Mouse (Mus musculus) heart, adult 8-10 months (tissue): ENCODE results near the gene Tmem183a. TPM values are rescaled to one million over a fixed set of nuclear protein-coding genes. Genes with fewer than 3 reads are reported as not detected.
A peak's percentile ranks its signal among the peaks of the same experiment; 100 is the strongest.

Experiments
- DNase-seq: peaks from one replicate; pipeline ENCODE4 v3.0.0; 2022; ENCODE audit warnings: low spot score
- total RNA-seq, 4 experiments: library from RNA; stranded (reverse); gene quantifications; 2 replicates each; pipeline ENCODE4 v1.2.4; 2022

Tmem183a gene
- total RNA-seq, 4 experiments from 2014 or later, result 11.4 to 20.0 (median 13.8) TPM

DNA sequence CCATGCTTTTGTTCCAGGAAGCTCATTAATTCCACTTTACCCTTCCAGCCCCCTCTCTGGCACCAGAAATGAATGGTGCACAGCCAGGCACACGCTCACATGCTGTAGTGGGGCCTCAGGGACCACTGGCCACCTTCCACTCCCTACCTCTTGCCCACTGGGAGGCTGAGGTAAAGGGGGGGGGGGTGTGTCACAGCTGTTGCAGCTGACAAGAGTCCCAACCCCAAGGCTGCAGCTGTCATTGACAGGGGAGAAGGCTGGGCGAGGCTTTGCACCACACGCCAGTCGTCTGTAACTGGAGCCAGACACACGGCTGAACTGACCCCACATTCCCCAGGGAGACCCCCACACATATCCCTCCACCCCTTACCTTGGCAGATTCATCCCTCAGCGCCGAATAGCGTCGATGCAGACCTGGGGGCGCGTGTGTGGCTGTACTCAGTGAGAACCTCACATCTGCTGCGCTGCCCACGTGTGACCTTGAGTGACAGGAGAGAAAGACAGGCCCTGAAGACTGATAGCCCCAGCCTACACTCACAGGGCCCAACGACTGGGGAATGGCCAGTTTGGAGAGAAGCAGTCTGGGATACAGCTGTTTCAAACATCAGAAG is 41.0 kb downstream of the Tmem183a start:
- no peak for DNase-seq

DNA sequence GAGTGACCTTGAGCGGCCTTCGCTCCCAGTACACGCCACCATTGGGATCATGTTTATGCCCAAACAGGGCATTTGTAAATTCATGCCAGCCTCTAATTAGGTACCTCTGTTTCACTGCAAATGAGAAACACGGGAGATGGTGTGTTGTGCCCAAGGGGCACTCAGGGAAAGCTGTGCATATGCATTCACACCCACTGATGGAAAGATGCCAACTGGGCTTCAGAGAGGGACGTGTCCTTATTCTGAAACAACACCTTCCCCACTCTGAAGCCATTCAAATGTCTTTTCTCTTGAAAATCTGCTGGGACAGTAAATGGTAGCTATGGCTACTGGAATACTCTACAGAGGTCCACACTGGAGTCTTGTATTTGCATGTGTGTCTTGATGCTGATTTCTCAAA is 43.5 kb downstream of the Tmem183a start:
- no peak for DNase-seq

DNA sequence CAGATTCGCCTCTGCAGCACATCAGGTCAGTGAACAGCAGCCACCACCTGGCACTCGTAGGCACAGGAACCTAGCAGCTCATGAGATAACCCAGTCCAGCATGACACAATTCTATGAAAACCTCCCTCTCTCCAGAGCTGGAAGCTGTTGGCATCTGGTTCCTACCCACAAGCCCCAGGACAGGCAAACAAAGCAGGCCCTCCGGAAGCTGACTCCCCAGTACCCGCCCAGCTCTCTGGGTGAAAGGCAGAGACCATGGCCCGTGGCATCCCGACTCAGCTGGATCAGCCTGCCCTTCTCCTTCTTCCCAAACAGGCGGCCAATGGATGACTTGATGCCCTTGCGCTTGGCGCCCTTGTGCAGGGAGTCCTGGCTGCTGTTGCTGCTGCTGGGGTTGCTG is 45.4 kb downstream of the Tmem183a start:
- no peak for DNase-seq

DNA sequence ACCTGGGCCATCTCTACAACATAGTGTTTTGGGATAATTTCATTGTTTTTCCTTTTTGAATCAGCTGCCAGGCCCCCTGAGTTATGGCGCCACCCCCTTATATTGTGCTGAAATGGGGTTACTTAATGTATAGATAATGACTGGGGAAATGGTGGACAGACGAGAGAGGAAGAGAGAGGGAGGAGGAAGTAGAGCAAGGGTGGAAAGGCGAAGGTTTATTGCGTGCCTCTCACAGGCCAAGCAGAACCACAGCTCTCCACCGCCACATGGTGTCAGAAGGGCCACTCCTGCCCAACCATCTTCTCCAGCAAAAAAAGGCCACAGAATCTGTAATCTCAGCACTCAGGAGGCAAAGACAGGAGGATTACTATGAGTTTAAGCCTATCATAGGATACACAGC is 46.6 kb downstream of the Tmem183a start:
- no peak for DNase-seq

DNA sequence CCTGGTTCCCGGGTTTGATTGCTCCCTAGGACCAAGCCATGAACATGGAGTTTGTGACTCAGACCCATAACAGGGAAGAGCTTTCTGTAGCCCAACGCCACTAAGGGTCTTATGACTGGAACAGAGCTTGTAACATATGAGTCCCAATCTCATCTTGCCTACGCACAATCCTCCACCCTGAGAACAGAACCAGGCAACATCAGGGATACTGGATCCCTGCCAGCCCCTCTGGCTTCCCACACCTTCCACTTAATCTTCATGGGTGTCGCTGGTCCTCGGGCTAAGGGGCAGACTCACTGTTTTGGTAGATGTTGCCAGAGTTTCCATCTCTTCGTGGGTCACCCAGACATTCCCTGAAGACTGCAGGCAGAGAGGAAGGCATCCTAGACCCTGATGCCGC is 50.0 kb downstream of the Tmem183a start:
- DNase-seq, result no peak

- DNase-seq, result no peak
These were observed 51.0 kb downstream of the Tmem183a start for GRCm38 (mm10) chr1:134310729-134311128.

GRCm38 (mm10) chr1:134310291-134310690 is 51.5 kb downstream of the Tmem183a start:
- DNase-seq, result no peak

DNA sequence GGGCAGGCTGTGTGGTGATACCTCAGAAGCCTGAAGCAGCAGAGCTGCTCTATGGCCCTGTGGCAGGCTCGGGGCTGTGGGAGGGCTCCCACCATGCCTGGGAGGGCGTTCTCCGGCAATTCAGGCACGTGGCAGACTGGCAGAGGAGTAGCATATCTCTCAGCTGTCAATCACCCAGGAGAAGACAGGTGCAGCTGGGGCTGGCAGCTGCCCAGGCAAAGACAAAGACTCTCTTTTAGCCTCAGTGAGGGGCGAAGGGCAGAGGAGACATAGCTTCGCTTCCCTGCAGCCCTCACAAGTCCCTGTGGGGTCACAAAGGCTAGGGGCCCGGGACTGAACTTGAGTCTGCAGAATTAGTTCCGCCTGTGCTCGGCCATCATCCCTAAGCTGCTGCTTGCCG is 54.4 kb downstream of the Tmem183a start:
- DNase-seq, result no peak

GRCm38 (mm10) chr1:134304940-134305339 is 56.8 kb downstream of the Tmem183a start:
- DNase-seq, result no peak

DNA sequence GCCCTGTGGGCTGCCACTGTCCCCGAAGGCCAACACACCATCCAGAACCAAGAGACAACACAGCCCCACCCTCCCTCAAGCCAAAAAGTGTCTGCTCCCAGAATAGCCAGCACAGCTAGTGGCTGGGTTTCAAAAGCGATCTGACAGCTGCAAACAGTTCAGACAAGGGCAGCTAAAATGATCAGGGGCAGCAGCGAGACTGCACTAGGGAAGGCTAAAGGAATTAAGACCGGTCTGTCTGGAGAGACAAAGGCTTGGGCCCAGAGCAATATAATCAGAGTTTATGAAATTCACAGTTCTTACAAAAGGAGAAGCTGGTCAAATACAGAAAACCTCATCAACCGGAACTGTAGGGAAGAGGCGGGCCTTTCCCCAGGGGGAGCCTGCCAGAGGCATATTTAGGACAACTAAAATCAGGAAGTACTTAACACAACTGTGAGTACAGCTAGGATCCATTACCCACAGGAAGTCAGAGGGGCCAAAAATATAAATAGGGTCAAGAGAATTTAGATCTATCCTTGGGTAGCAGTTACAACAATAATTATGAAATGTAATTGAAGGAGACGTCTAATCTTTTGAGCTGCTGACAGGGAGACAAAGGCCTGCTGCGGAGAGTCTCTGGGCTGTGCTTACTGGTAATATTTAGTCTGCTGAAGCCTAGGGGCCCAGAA is 59.1 kb downstream of the Tmem183a start:
- peak; percentile 93 for DNase-seq

DNA sequence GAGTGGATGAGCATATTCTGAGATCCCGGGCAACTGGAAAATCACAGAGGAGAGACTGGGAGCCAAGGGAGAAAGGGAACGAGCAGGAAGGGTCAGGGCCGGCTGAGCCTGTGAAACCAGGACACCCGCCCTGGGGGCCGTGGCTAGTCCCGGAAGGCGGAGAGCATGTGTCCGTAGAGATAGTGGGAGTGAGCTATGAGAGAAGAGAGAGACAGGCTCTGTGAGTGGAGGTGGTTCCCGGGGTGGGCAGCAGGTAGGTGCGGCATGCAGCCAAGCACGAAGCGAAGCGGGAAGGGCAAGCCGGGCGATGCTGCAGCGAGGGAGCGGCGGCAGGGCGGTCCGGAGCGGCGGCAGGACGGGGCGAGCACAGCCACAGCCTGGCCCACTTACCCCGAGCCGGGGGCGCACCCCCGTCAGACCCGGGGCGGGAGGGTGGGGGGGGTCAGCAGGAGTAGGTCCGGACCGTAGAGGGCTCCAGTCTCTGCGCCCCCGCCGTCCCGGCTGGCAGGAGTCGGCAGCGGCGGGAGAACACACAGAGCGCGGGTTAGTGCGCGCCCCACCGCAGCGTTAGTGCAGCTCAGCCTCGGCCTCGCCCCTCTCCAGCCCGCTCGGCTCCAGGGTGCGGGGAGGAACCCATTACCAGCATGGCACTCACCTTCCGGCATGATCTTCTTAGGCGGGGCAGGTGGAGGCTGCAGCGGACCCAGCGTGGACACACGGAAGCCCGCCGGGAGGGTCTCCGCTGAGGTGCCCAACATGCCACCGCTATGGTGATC is 63.0 kb downstream of the Tmem183a start:
- DNase-seq, result no peak

- no peak for DNase-seq
These were observed 64.5 kb downstream of the Tmem183a start for GRCm38 (mm10) chr1:134297265-134297664.

Other genes starting within 250 kb of the Tmem183a start
- gene Chil1, start 179.8 kb downstream of the Tmem183a start, total RNA-seq, result 1 to 10 TPM in 1 of 4 experiments, under 1 TPM in 3; 0.38 to 2.7 (median 0.51) TPM
- under 1 TPM in 1 of 4 experiments, not detected in 3; 0.28 TPM for gene Mybph, start 168.5 kb downstream of the Tmem183a start, total RNA-seq
- gene Adora1, start 126.5 kb downstream of the Tmem183a start, total RNA-seq, result 10 to 100 TPM in 3 of 4 experiments, 1 to 10 TPM in 1; 8.6 to 14.1 (median 12.7) TPM
- gene Myog, start 72.0 kb downstream of the Tmem183a start, total RNA-seq, result not detected
- 1 to 10 TPM in 1 of 4 experiments, under 1 TPM in 3; 0.63 to 1.1 (median 0.95) TPM for gene Ppfia4, start 29.1 kb downstream of the Tmem183a start, total RNA-seq
- gene 4933406M09Rik, start 24.0 kb upstream of the Tmem183a start, total RNA-seq, result not detected
- gene Cyb5r1, start 43.6 kb upstream of the Tmem183a start, total RNA-seq, result 10 to 100 TPM; 23.4 to 28.6 (median 26.9) TPM
- gene Adipor1, start 53.4 kb upstream of the Tmem183a start, total RNA-seq, result 100 to 1,000 TPM; 123 to 133 (median 130) TPM
- gene Klhl12, start 93.6 kb upstream of the Tmem183a start, total RNA-seq, result 10 to 100 TPM; 20.3 to 23.6 (median 22.7) TPM
- gene Rabif, start 132.7 kb upstream of the Tmem183a start, total RNA-seq, result 1 to 10 TPM; 7.8 to 9.3 (median 8.2) TPM
- gene Mgat4e, start 187.7 kb upstream of the Tmem183a start, total RNA-seq, result not detected
- gene Kdm5b, start 198.2 kb upstream of the Tmem183a start, total RNA-seq, result 10 to 100 TPM; 11.0 to 11.9 (median 11.4) TPM